Mouse (Mus musculus): ENCODE data around the gene Tmem38b. TPM values are rescaled to one million over a fixed set of nuclear protein-coding genes. Genes with fewer than 3 reads are reported as not detected.
A peak's percentile ranks its signal among the peaks of the same experiment; 100 is the strongest.

Tmem38b gene
- polyA plus RNA-seq, 1 experiment, result 9.2 TPM

DNA sequence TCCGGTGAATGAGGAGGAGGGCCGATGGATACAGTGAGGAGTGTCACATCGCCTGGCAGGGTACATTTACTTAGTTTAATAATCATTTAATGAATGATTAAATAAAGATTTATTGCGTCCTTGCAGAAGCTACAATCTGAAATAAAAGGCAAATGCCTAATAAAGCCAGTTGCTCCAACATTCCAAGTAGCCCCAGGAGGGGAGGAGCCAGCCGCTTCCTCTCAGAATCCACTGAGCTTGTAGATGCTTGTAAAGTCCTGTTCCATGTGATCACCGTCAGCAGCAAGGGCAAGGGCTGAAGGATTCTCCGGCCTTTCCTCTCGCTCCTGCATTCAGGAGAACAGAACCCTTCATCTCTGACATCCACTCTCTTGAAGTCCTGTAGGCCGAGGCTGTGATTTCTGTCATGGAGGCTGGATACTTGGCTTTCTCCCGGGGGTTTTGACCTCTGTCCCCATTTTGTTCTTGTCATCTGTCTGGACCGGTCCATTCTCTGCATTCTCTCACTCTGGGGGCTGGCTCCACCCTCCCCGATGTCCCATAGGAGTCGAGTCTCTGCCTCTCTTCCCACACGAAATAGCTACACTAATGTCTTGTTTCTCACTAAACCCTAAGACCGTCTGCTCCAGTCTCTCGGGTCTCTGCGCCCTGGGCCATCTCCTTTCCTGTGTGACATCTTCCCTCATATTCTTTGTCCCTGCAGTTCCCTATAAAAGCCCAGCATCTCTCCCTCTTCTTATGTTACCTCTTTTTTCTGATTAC, 57.3 kb downstream of the Tmem38b start:
- TF ChIP-seq POLR2A (IDR thresholded peaks at IDR 0.05; ENCODE audit: borderline replicate concordance, insufficient read depth, low read length), result no peak
- TF ChIP-seq CTCF (IDR thresholded peaks at IDR 0.05; ENCODE audit: borderline replicate concordance, insufficient read depth, low read depth, low read length), result no peak
- H3K4me1 ChIP-seq (ENCODE audit: control insufficient read depth, insufficient read depth, low read length), result no peaks in the 10 kb centered on the region
- no peak overlapping the region for H3K4me3 ChIP-seq (replicated peaks; ENCODE audit: insufficient read depth, low read depth, low read length)
- 77% methylated on average over 17 of the region's 17 CpGs for WGBS
- H3K27me3 ChIP-seq (ENCODE audit: control insufficient read depth, insufficient read depth, low read length), result no peaks in the 10 kb centered on the region
- DNase-seq, result no peak
- H3K27ac ChIP-seq (ENCODE audit: insufficient read depth, low read length), result no peak overlapping the region

DNA sequence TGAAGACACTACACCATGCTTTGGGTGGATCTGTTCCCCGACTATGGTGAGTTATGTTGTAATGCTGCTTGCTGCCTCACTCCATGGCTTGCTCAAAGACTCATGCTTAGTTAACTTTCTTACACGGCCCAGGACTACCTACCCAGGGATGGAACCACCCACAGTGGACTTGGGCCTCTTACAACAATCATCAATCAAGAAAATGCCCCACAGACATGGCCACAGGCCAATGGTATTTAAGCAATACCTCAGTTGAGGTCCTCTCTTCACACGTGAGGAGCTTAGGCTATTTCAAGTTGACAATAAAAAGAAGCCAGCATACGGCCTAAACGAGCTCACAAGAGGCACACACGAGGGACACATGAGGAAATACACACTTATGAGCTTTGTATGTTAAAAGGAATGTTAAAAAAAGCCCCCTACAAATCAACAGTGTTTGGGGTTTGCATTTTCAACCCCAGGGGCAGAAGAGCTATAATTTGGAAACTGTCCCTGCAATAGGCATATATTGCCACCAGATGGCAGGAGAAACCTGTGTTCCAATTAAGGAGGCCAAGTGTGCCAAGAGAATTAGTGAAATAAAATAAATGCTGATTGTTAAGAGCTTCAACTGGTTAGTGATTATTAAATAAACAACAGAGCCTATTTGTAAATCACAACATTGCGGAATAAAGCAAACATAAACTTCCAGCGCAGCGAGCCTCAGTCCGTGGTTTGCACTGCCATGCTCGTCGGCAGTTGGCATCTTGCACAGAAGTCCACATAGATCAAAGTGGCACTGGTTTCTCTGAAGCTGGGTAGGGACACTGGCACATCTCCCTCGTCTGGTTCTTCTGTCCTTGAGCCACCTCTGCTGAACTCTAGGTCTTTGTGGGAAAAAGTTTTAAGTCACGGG, 58.8 kb downstream of the Tmem38b start:
- DNase-seq, result peak; percentile 23 to 29
- WGBS, result 46% methylated on average over 14 of the region's 14 CpGs

DNA sequence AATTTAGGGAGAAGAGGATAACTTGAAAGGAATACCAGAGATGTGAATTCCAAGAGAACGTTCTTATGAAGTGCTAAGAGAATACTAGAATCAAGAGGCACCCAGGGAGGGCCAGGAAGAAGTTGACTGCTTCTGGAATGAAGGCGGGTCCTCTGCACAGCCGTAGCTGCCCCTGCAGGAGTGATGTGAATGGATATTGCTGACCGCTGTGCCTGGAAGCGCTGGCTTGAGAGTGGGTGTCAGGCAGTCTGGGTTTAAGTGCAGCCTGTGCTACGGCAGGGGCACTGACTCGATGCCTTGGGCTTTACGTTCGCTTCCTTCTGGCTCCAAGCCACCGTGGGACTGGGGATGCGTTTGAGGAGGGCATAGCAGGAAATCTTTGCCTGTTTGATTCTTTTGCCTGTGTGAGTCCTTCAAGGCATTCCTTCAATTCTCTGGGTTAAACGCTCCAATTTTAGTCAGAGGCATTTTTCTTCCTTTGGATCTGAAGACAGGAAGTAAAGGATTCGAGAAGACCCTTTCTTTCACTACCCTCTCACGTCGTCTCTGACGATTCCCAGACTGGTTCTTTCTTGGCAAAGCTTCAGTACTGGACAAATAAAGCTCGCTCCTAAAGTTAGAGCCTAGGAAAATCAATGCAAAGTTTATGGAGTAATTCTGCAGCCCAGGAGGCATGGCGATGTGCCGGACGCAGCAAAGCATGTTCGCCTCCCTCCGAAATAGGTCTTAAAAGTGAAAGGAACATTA, 60.7 kb downstream of the Tmem38b start:
- Histone ChIP-seq H3K27me3 (ENCODE audit: control insufficient read depth, insufficient read depth, low read length) (no peaks in the 10 kb centered on the region), H3K4me3 (replicated peaks; ENCODE audit: insufficient read depth, low read depth, low read length) (no peak overlapping the region), H3K4me1 (ENCODE audit: control insufficient read depth, insufficient read depth, low read length) (no peaks in the 10 kb centered on the region), H3K27ac (ENCODE audit: insufficient read depth, low read length) (no peak overlapping the region)
- DNase-seq, result no peak
- TF ChIP-seq POLR2A (IDR thresholded peaks at IDR 0.05; ENCODE audit: borderline replicate concordance, insufficient read depth, low read length) (no peak), CTCF (IDR thresholded peaks at IDR 0.05; ENCODE audit: borderline replicate concordance, insufficient read depth, low read depth, low read length) (no peak)
- WGBS, result 26% methylated on average over 22 of the region's 22 CpGs

More for the DNA sequence above, 58.8 kb downstream of the Tmem38b start:
- Histone ChIP-seq H3K27me3 (ENCODE audit: control insufficient read depth, insufficient read depth, low read length) (no peaks in the 10 kb centered on the region), H3K4me1 (ENCODE audit: control insufficient read depth, insufficient read depth, low read length) (no peaks in the 10 kb centered on the region), H3K27ac (ENCODE audit: insufficient read depth, low read length) (no peak overlapping the region), H3K4me3 (replicated peaks; ENCODE audit: insufficient read depth, low read depth, low read length) (no peak overlapping the region)
- TF ChIP-seq POLR2A (IDR thresholded peaks at IDR 0.05; ENCODE audit: borderline replicate concordance, insufficient read depth, low read length), result no peak
- TF ChIP-seq CTCF (IDR thresholded peaks at IDR 0.05; ENCODE audit: borderline replicate concordance, insufficient read depth, low read depth, low read length), result peak; percentile 28; the same call in 1 of the 2 replicates

DNA sequence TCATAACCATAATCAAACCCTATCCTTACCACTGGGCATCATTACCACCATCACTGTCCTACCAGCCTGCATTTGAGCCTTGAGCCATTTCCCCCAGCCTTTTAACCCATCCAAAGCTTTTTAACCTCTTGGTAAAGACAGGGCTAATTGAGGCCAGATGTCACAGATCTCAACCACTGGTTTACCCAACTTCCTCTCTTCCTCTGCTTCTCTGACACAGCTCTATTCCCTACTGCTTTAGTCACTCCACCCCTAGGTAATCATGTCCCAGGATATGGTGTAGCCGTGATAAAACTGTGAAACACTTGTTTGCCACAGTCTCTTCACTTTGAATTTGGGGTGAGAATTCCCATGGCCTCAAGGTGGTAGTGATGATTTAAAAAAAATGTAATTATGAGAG, 69.5 kb downstream of the Tmem38b start:
- H3K4me3 ChIP-seq (replicated peaks; ENCODE audit: insufficient read depth, low read depth, low read length), result no peak overlapping the region
- no peak overlapping the region for H3K27ac ChIP-seq (ENCODE audit: insufficient read depth, low read length)
- no peaks in the 10 kb centered on the region for H3K4me1 ChIP-seq (ENCODE audit: control insufficient read depth, insufficient read depth, low read length)
- TF ChIP-seq POLR2A (IDR thresholded peaks at IDR 0.05; ENCODE audit: borderline replicate concordance, insufficient read depth, low read length), result no peak
- no peak for TF ChIP-seq CTCF (IDR thresholded peaks at IDR 0.05; ENCODE audit: borderline replicate concordance, insufficient read depth, low read depth, low read length)
- no peaks in the 10 kb centered on the region for H3K27me3 ChIP-seq (ENCODE audit: control insufficient read depth, insufficient read depth, low read length)
- no peak for DNase-seq
- WGBS, result 93% methylated on average over 1 of the region's 1 CpGs

DNA sequence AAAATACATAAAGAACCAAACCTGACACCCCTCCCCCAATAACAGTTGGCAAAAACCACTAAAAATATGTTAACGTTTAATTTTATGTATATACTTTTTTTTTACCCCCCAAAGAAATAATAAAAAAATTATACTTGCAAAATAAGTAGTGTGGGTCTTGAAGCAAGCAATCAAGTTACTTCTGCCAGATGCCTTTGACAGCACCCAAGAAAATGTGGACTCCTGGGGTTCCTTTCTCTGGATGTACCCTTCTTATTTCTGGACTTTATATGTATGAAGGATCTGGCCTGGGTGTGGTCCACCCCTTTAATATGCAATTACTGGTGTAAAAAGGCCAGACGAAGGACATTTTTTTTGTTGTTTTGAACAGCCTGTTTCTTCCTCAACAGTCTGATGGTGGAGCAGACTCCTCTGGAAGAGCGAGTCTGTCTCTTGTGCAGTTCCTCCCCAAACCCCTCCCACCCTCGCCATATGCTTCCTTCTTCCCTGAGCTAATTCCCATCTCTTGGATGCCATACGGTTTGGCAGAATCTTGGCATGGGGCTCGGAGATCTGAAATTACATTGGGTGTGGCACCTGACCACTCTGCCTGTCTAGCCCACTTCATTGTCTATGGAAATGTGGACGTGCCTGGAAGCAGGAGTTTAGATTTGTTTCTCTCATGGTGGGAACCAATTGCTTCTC, 70.4 kb downstream of the Tmem38b start:
- no peaks in the 10 kb centered on the region for H3K27me3 ChIP-seq (ENCODE audit: control insufficient read depth, insufficient read depth, low read length)
- 13% methylated on average over 7 of the region's 7 CpGs for WGBS
- H3K4me1 ChIP-seq (ENCODE audit: control insufficient read depth, insufficient read depth, low read length), result no peaks in the 10 kb centered on the region; the same call in 1 of the 2 replicates
- no peak overlapping the region for H3K27ac ChIP-seq (ENCODE audit: insufficient read depth, low read length)
- H3K4me3 ChIP-seq (replicated peaks; ENCODE audit: insufficient read depth, low read depth, low read length), result no peak overlapping the region
- DNase-seq, result no peak
- TF ChIP-seq CTCF (IDR thresholded peaks at IDR 0.05; ENCODE audit: borderline replicate concordance, insufficient read depth, low read depth, low read length) (no peak), POLR2A (IDR thresholded peaks at IDR 0.05; ENCODE audit: borderline replicate concordance, insufficient read depth, low read length) (no peak)

DNA sequence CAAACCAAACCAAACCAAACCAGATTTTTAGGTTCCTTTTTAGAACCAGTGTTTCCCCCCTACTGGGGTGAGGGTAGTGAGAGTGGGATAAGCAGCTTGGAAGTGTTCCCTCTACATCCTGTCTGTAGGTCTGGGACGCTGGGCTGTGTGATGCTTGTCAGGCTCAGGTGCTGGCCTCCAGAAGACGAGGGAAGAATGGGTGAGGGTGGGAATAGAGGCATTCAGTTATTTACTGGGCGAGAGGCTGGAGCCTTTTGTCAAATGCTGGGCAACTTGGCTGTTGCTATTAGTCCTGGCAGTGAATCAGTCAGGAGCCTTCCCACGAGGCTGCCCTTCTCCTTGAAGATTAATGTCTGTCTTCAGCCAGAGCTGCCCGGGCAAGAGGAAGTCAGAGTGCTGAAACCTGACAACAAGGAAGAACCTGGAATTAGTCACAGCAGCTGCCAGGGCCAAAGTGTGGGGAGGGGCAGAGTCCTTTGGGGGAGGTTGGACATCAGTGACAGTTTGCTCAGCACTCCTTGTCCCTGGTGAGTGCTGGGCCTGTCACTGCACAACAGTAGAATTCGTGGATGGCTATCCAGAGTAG, 74.6 kb downstream of the Tmem38b start:
- TF ChIP-seq POLR2A (IDR thresholded peaks at IDR 0.05; ENCODE audit: borderline replicate concordance, insufficient read depth, low read length), result no peak
- TF ChIP-seq CTCF (IDR thresholded peaks at IDR 0.05; ENCODE audit: borderline replicate concordance, insufficient read depth, low read depth, low read length), result no peak
- no peak overlapping the region for H3K4me3 ChIP-seq (replicated peaks; ENCODE audit: insufficient read depth, low read depth, low read length)
- no peak for DNase-seq
- H3K27me3 ChIP-seq (ENCODE audit: control insufficient read depth, insufficient read depth, low read length), result no peaks in the 10 kb centered on the region
- H3K4me1 ChIP-seq (ENCODE audit: control insufficient read depth, insufficient read depth, low read length), result no peaks in the 10 kb centered on the region; the same call in 1 of the 2 replicates
- no peak overlapping the region for H3K27ac ChIP-seq (ENCODE audit: insufficient read depth, low read length)
- 17% methylated on average over 6 of the region's 6 CpGs for WGBS
